Mouse (Mus musculus) bone marrow macrophage, adult 2 months (primary cell): ENCODE measurements around the gene Nlrp6.

Experiments
- CTCF ChIP-seq: IDR thresholded peaks from 2 replicates; pipeline ENCODE4 v1.5.1; 2012; ENCODE audit warnings: low read depth, mild to moderate bottlenecking, low read length, moderate library complexity
- POLR2A ChIP-seq: IDR thresholded peaks from 2 replicates; pipeline ENCODE4 v1.6.1; 2012; ENCODE audit warnings: mild to moderate bottlenecking, low read depth, low read length, borderline replicate concordance

- TF ChIP-seq CTCF = no peak
- TF ChIP-seq POLR2A = no peak
These were observed 698 bp downstream of the Nlrp6 start for GRCm38 (mm10) chr7:140921225-140921975.
